20 mouse cellular contexts compared by ENCODE assay signal in the genomic region with DNA sequence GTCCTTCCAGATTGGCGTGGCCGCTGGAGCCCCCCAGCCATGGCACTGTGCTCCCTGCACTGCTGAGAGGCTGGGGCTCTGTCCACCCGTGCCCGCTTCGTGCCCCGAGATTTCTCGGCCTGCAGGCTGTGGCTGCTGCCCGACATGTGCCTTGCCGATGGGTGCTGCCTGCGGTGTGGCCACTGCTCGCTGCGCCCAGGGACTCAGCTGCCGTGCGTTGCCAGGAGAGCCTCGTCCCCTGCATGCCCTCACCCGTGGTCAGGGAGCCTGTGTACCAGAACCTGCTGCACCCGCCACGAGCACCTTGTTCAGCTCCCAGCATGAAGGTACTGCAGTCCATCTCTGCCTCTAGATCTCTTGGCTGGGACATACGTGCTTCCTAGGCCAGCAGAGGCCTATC. TPM values are rescaled to one million over a fixed set of nuclear protein-coding genes. Genes with fewer than 3 reads are reported as not detected.
DNase-seq lines count a peak whose midpoint lies in the region; ATAC-seq and TF ChIP-seq lines count a peak whose summit lies in the region.
"Had no signal": no experiment of that assay in that cellular context is flagged by ENCODE, and none has a peak within 500 bp of the region (broad histone marks: within the 10 kb centered on the region; RNA-seq: fewer than 3 reads in every experiment).

No protein-coding gene starts in this region.

- H3K4me3 ChIP-seq in intestine, embryonic 15.5 days (replicated peaks), result no peak overlapping the region
- no peak overlapping the region for H3K4me3 ChIP-seq in intestine, postnatal 0 days (ENCODE audit: low read depth, low read length)
- peak overlapping the region; percentile 61 for H3K4me3 ChIP-seq in E14TG2a.4 (replicated peaks; ENCODE audit: low read length)
- H3K4me3 ChIP-seq in embryonic facial prominence, embryonic 13.5 days, result no peak overlapping the region
- H3K4me3 ChIP-seq: heart, embryonic 15.5 days; hindbrain, embryonic 15.5 days; layer of hippocampus, adult 2 months; neural tube, embryonic 12.5 days had no signal

- no peak overlapping the region for H3K9ac ChIP-seq in intestine, embryonic 15.5 days
- no peak overlapping the region for H3K9ac ChIP-seq in intestine, postnatal 0 days (ENCODE audit: low read depth, low read length)
- H3K9ac ChIP-seq in embryonic facial prominence, embryonic 13.5 days, result no peak overlapping the region
- H3K9ac ChIP-seq: heart, embryonic 15.5 days; hindbrain, embryonic 15.5 days; neural tube, embryonic 12.5 days had no signal

- no peak for TF ChIP-seq CTCF in intestine, postnatal 0 days (IDR thresholded peaks at IDR 0.05; ENCODE audit: low read depth)
- TF ChIP-seq CTCF in E14TG2a.4 (conservative IDR thresholded peaks at IDR 0.05; ENCODE audit: low read length), result no peak

- H3K27me3 ChIP-seq in intestine, embryonic 15.5 days (replicated peaks), result no peaks in the 10 kb centered on the region
- H3K27me3 ChIP-seq in intestine, postnatal 0 days (replicated peaks; ENCODE audit: control insufficient read depth, insufficient read depth, low read length), result no peaks in the 10 kb centered on the region
- H3K27me3 ChIP-seq in E14TG2a.4 (ENCODE audit: insufficient read depth, low read length), result peaks cover 29% of the 10 kb centered on the region
- H3K27me3 ChIP-seq in embryonic facial prominence, embryonic 13.5 days, result no peaks in the 10 kb centered on the region
- H3K27me3 ChIP-seq: heart, embryonic 15.5 days; hindbrain, embryonic 15.5 days; neural tube, embryonic 12.5 days had no signal

- 87% methylated on average over 19 of the region's 19 CpGs for WGBS in intestine, embryonic 15.5 days
- 89% methylated on average over 19 of the region's 19 CpGs for WGBS in intestine, postnatal 0 days
- 85% methylated on average over 19 of the region's 19 CpGs for WGBS in embryonic facial prominence, embryonic 13.5 days

- no peaks in the 10 kb centered on the region for H3K4me1 ChIP-seq in intestine, embryonic 15.5 days (replicated peaks)
- no peaks in the 10 kb centered on the region for H3K4me1 ChIP-seq in intestine, postnatal 0 days (replicated peaks; ENCODE audit: control insufficient read depth, insufficient read depth, low read length)
- H3K4me1 ChIP-seq in E14TG2a.4 (replicated peaks; ENCODE audit: low read depth, low read length), result peaks cover 19% of the 10 kb centered on the region; the same call in 1 of the 2 replicates
- H3K4me1 ChIP-seq in embryonic facial prominence, embryonic 13.5 days, result peaks cover 19% of the 10 kb centered on the region
- H3K4me1 ChIP-seq: heart, embryonic 15.5 days; hindbrain, embryonic 15.5 days had no signal

- H3K36me3 ChIP-seq in intestine, embryonic 15.5 days, result no peaks in the 10 kb centered on the region
- no peaks in the 10 kb centered on the region for H3K36me3 ChIP-seq in intestine, postnatal 0 days (ENCODE audit: control insufficient read depth, insufficient read depth)
- no peaks in the 10 kb centered on the region for H3K36me3 ChIP-seq in E14TG2a.4 (ENCODE audit: insufficient read depth, low read length)
- H3K36me3 ChIP-seq in embryonic facial prominence, embryonic 13.5 days, result no peaks in the 10 kb centered on the region
- H3K36me3 ChIP-seq: heart, embryonic 15.5 days; hindbrain, embryonic 15.5 days; neural tube, embryonic 12.5 days had no signal

- H3K27ac ChIP-seq in intestine, embryonic 15.5 days, result no peak overlapping the region
- H3K27ac ChIP-seq in intestine, postnatal 0 days (ENCODE audit: low read depth, low read length), result no peak overlapping the region
- H3K27ac ChIP-seq in embryonic facial prominence, embryonic 13.5 days, result 0 out of 2 replicates have a peak overlapping the region, but pooled peaks have one; percentile 28
- H3K27ac ChIP-seq: hindbrain, embryonic 15.5 days; layer of hippocampus, adult 2 months; neural tube, embryonic 12.5 days had no signal

- peak; percentile 24 to 63 for DNase-seq in kidney, postnatal 25 days
- DNase-seq: lung, adult 2 months; midbrain, embryonic 14.5 days; thymus, postnatal 36 days had no signal

- no peaks in the 10 kb centered on the region for H3K9me3 ChIP-seq in intestine, embryonic 15.5 days
- H3K9me3 ChIP-seq in intestine, postnatal 0 days (ENCODE audit: control insufficient read depth), result no peaks in the 10 kb centered on the region
- peaks cover 4% of the 10 kb centered on the region; the same call in 1 of the 2 replicates for H3K9me3 ChIP-seq in E14TG2a.4 (ENCODE audit: low read length)
- no peaks in the 10 kb centered on the region for H3K9me3 ChIP-seq in embryonic facial prominence, embryonic 13.5 days
- H3K9me3 ChIP-seq: heart, embryonic 15.5 days; hindbrain, embryonic 15.5 days; neural tube, embryonic 12.5 days had no signal

- H3K4me2 ChIP-seq in intestine, embryonic 15.5 days (replicated peaks), result peak overlapping the region; percentile 4; the same call in 1 of the 2 replicates
- H3K4me2 ChIP-seq in intestine, postnatal 0 days (replicated peaks; ENCODE audit: low read depth), result no peak overlapping the region; the same call in 1 of the 2 replicates
- H3K4me2 ChIP-seq in embryonic facial prominence, embryonic 13.5 days, result no peak overlapping the region
- H3K4me2 ChIP-seq: heart, embryonic 15.5 days; hindbrain, embryonic 15.5 days; neural tube, embryonic 12.5 days had no signal

- peak; percentile 22; the same call in 1 of the 2 replicates for ATAC-seq in intestine, embryonic 15.5 days
- ATAC-seq in intestine, postnatal 0 days, result no peak
- no peak for ATAC-seq in embryonic facial prominence, embryonic 13.5 days (ENCODE audit: insufficient number of reproducible peaks, insufficient read depth, low FRiP score, low TSS enrichment, low read depth)
- ATAC-seq in megakaryocyte progenitor cell, adult 5-6 weeks (replicated peaks; ENCODE audit: poor library complexity), result no peak
- no peak for ATAC-seq in erythroid progenitor cell, adult 5-6 weeks (replicated peaks; ENCODE audit: low FRiP score, poor library complexity, severe bottlenecking)
- ATAC-seq in cerebellum, adult (ENCODE audit: insufficient number of reproducible peaks, low FRiP score, low TSS enrichment), result no peak

RNA-seq across cellular contexts. Expression of gene Igfbp1, which starts 0.4 kb away (rescaled TPM):
- 3.2 and 9.4 TPM in 2 replicates for polyA plus RNA-seq in intestine, embryonic 15.5 days (2015; fragmentation: Nextera tagmentation; extraction: Ambion mirVana)
- polyA plus RNA-seq in intestine, postnatal 0 days (2015; fragmentation: Nextera tagmentation; extraction: Ambion mirVana), result 0.12 TPM in 1 of 2 replicates, not detected in the other
- polyA plus RNA-seq in embryonic facial prominence, embryonic 13.5 days (2015; fragmentation: Nextera tagmentation; extraction: Ambion mirVana), result 0.31 and 2.2 TPM in 2 replicates
- total RNA-seq in megakaryocyte progenitor cell, adult 5-6 weeks (2015), result not detected in 2 replicates
- not detected in 2 replicates for total RNA-seq in megakaryocyte progenitor cell, adult 5-6 weeks (2017)
- total RNA-seq in erythroid progenitor cell, adult 5-6 weeks (2015; ENCODE audit: low replicate concordance), result not detected in 2 replicates
- not detected in 2 replicates for total RNA-seq in erythroid progenitor cell, adult 5-6 weeks (2017; ENCODE audit: low replicate concordance)
- total RNA-seq: gastrocnemius, postnatal 36 days had no signal

RNA-seq across cellular contexts. Expression of gene Gm11985, which starts 9.6 kb away (rescaled TPM):
- polyA plus RNA-seq in intestine, embryonic 15.5 days (2015; fragmentation: Nextera tagmentation; extraction: Ambion mirVana), result not detected in 2 replicates
- not detected in 2 replicates for polyA plus RNA-seq in intestine, postnatal 0 days (2015; fragmentation: Nextera tagmentation; extraction: Ambion mirVana)
- polyA plus RNA-seq in embryonic facial prominence, embryonic 13.5 days (2015; fragmentation: Nextera tagmentation; extraction: Ambion mirVana), result not detected in 2 replicates
- not detected in 2 replicates for total RNA-seq in megakaryocyte progenitor cell, adult 5-6 weeks (2015)
- total RNA-seq in megakaryocyte progenitor cell, adult 5-6 weeks (2017), result not detected in 2 replicates
- not detected in 2 replicates for total RNA-seq in erythroid progenitor cell, adult 5-6 weeks (2015; ENCODE audit: low replicate concordance)
- not detected in 2 replicates for total RNA-seq in erythroid progenitor cell, adult 5-6 weeks (2017; ENCODE audit: low replicate concordance)
- total RNA-seq: adrenal gland, postnatal 4 days; gastrocnemius, postnatal 36 days; layer of hippocampus, adult 2 months had no signal
- polyA plus RNA-seq: cortical plate, adult 2 months; frontal cortex, adult 2 months; heart, embryonic 15.5 days; lung, adult 2 months; midbrain, embryonic 14.5 days; neural tube, embryonic 12.5 days; small intestine, adult 2 months had no signal

RNA-seq across cellular contexts. Expression of gene Igfbp3, which starts 15.7 kb away (rescaled TPM):
- 41.4 and 46.0 TPM in 2 replicates for polyA plus RNA-seq in intestine, embryonic 15.5 days (2015; fragmentation: Nextera tagmentation; extraction: Ambion mirVana)
- 52.7 and 57.1 TPM in 2 replicates for polyA plus RNA-seq in intestine, postnatal 0 days (2015; fragmentation: Nextera tagmentation; extraction: Ambion mirVana)
- polyA plus RNA-seq in embryonic facial prominence, embryonic 13.5 days (2015; fragmentation: Nextera tagmentation; extraction: Ambion mirVana), result 113 and 143 TPM in 2 replicates
- not detected in 2 replicates for total RNA-seq in megakaryocyte progenitor cell, adult 5-6 weeks (2015)
- total RNA-seq in megakaryocyte progenitor cell, adult 5-6 weeks (2017), result not detected in 2 replicates
- total RNA-seq in erythroid progenitor cell, adult 5-6 weeks (2015; ENCODE audit: low replicate concordance), result 1.1 TPM in 1 of 2 replicates, not detected in the other
- total RNA-seq in erythroid progenitor cell, adult 5-6 weeks (2017; ENCODE audit: low replicate concordance), result not detected in 2 replicates
